Mouse (Mus musculus): ENCODE measurements around the gene Junb. TPM values are rescaled to one million over a fixed set of nuclear protein-coding genes. Genes with fewer than 3 reads are reported as not detected.

Gene Junb
- total RNA-seq, 2 experiments from 2014 or later, result 12.5 to 13.5 TPM

DNA sequence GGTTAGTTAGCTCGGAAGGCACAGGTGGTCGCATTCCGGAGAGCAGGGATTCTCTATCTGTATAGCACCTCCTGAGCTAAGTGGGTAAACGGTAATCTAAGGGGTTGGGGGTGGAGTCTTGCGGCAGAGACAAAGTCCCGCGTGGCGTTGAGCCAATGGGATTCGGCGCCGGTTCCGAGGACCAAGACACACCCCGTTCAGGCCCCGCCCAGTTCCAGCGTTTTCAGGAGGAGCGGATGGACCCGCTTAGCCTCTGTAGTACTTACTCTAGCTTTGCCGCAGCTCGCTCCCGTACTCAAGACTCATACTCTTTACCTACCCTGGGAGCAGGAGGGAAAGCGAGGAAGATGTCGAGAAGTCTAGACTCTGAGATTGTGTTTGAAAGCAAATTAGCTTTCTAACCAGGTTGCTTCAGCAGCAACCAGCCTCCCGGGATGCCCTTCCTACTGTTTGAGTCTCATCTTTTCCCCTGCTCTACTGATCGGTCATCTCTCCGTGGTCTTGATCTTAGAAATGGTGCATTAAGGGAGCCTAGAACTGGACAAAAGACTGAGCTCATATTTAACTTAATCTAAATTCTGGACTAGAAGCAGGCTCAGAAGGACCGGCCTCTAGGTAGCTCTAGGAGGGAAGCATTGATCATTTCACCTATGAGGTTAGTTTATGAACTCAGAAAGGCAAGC is 33.9 kb downstream of the Junb start:
- intact Hi-C loops (cut with DNase I), result no loop called here
- DNase-seq, result peak; percentile 55

DNA sequence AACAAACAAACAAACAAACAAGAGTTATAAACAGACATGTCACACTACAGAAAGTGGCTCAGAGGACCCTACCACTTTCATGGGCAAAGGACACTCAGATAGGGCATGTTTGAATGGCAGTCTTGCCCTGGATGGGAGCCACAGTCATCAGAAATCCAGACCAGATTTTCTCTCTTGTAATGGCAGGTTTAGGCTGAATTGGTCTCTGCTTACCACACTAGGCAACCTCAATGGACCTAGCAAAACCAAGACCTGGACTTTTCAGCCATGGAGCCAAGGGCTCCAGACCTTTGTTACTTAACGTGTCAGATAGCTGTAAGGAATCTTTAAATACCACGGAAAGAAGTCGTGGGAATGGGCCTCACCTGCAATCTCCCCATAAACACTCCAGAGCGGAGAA is 34.8 kb downstream of the Junb start:
- DNase-seq, result no peak
- intact Hi-C loops (cut with DNase I), result no loop called here

DNA sequence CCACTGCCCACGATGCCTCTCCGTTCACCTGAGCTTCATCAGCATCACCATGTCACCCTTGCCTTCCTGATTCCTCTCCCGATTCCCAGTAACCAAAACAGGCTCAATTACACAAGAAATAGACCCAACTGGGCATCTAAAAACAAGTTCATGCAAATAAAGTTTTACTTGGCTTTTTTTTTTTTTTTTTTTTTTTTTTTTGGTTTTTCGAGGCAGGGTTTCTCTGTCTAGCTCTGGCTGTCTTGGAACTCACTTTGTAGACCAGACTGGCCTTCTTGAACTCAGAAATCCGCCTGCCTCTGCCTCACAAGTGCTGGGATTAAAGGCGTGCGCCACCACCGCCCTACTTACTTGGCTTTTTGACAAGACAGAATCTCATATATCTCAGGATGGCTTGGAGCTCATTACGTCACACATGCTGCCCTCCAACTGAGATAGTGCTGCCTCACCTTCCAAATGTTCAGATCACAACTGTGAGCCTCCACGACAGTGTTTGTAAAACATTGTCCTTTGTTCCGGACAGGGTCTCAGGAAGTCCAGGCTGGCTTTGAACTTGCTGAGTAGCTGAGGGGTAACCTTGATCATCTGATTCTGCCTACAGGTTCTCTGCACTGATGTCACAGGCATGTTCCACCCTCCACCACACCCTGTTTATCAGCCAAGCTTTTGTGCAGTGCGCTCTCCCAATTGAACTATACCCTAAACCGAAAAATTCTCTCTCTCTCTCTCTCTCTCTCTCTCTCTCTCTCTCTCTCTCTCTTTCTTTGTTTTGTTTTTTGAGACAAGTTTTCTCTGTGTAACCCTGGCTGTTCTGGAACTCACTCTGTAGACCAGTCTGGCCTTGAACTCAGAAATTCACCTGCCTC is 40.7 kb downstream of the Junb start:
- no peak for DNase-seq
- intact Hi-C loops (cut with DNase I), result no loop called here

DNA sequence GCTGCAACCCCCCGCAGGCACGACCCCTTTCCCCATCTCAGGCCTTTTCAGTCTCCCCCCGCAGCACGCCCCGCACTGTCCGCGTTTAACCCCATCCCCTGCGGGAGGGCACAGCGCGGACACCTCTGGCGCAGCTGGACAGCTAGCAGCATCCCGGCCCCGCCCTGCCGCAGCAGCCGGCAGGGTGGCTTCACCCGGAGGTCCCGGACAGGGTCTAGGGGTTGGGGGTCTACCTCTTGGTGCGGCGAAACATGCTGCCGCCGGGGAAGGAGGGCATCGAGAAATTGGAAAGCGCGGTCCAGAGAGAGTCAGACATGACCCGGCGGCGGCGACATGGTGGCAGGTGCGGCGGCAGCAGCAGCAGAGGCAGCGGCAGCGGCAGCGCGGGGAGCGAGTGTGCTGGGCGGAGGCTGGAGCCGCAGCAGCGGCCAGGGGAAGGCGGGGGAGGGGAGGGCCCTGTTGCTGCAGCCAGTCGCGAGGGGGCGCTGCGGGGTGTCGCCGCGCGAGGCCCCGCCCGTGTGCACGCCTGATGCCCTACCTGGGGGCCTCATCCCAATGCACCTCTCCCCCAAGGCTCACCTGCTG is 41.5 kb downstream of the Junb start, which contains the start of gene Mast1:
Gene Mast1, minus strand, starts transcription at position 398 of the 585 bp plus-strand sequence.
- intact Hi-C loops (cut with DNase I), result no loop called here

DNA sequence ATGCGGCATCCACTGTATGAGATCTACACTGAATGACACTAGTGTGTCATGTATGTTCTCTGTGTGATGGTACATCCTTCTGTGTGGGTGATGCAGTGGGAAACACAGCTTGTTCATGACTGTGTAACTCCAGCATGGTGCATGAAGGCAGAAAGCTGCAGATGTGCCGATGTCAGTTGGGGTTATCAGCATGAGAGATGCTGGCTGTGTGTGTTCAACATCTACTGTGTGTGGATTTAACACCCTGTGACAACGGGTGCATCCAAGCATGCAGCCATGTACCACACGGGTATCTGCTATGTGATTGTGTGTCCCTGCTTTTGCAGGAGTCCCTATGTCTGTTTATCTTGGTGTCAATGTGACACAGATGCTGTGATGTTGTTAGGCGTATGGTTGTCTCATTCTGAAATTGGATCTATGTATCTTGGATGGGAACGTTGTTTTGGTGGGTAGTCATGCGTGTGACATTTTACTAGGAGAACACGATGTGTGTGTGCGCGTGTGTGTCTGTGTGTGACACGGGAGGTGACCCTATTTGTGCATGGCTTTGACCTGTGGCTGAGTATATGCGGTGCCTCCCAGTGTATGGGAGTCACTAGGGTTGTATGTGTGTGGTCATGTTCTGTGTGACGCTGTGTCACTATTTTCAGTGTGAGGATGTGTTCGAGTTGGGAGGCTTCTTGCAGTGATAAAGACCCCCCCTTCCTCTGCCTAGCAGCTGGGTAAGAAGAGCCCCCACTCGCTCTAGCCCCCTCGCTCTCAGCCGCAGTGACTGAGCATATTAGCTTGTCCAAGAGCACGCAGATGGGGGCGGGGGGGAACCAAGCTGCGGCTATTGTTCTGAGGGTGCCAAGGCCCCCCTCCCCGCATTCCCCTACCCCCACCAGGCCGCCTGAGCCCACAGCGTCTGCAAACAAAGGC is 42.2 kb downstream of the Junb start:
- no peak for DNase-seq

More for the DNA sequence above, 41.5 kb downstream of the Junb start, which contains the start of gene Mast1:
- DNase-seq, result peak; percentile 87

DNA sequence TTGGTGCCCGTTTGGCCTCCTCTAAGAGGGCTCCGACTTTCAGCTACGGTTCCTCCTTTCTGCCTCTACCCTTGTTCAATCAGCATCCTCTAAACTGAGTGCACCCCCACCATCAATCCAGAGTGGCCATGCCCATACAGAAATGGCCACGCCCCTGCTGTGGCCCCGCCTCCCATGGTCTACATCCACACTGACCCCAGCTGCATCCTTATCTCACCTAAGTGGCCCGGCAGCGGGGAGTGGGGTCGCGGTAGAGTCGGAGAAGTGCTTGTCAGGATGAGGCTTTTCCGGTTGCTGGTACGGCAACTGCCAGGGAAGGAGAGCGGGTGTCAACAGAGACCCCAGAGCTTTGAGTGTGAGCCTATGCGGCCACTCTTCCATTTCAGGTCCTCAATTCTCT is 43.0 kb downstream of the Junb start:
- intact Hi-C loops (cut with DNase I), result no loop called here
- no peak for DNase-seq

More for the DNA sequence above, 42.2 kb downstream of the Junb start:
- intact Hi-C loops (cut with DNase I), result no loop called here

DNA sequence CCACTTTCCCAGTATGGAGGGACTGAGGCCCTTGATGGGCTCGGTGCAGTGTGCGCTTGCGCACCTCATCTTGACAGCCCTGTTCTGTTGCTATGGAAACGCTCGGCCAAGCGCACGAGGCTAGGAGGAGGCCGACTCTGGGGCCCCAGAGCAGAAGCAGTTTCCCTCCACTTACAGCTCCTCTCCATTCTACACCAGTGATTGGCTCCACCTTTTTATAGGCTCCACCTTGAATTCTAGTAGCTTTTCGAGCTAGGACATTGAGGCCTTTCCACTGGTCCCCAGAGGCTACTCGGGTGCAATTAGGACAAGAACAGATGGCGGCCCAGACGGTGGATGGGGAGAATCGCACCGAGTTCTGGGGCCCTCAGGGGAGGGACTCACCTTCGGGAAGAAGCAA is 43.7 kb downstream of the Junb start:
- intact Hi-C loops (cut with DNase I), result no loop called here
- peak; percentile 83 for DNase-seq

DNA sequence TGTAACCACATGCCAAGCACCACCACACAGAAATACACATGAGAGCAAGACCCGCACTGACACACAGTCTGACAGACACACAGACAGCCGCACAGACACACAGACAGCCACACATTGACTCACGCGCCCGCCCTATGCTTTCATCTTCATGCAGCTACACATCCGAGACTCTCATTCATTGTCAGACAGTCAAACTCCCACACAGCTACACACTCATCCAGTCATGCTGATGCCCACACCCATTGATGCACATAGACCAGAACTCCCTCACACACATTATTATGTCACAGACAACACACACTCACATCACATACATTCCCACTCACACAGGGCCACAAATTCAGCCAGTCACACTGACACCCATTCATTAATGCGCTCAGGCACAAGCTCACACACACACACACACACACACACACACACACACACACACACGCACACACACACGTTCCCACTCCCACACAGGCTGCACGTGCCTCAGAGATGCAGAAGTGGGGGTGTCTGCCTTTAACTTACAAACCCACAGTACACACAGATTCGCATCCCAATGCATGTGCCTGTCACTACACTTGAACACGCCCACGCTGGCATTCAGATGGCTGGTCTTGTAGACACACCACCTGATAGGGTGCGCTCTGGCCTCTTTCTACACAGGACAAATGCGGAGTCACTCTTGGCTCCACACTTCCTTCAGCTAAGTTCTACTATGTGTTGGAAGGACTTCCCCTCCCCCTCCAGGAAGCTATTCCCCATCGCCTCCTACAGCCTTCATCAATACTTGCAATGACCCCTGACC is 44.6 kb downstream of the Junb start:
- DNase-seq, result no peak
- intact Hi-C loops (cut with DNase I), result no loop called here

DNA sequence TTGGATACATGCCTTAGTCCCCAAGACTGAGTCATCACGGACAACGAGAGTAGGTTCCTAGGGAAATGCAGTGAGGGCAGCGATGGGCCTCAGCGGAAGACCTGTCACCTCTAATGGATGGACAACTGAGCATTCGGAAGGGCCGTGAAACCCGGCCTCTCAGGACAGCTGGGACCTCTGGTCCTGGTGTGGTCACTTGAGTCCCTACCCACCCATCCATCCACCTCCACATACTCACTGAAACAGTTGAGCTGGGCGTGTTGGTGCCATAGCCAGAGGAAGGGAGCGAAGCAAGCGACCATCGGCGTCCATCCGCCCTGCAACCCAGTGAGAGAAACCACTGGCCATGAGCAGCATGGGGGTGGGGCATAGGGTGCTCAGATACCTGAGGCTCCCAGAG is 47.9 kb downstream of the Junb start:
- intact Hi-C loops (cut with DNase I), result no loop called here
- no peak for DNase-seq

DNA sequence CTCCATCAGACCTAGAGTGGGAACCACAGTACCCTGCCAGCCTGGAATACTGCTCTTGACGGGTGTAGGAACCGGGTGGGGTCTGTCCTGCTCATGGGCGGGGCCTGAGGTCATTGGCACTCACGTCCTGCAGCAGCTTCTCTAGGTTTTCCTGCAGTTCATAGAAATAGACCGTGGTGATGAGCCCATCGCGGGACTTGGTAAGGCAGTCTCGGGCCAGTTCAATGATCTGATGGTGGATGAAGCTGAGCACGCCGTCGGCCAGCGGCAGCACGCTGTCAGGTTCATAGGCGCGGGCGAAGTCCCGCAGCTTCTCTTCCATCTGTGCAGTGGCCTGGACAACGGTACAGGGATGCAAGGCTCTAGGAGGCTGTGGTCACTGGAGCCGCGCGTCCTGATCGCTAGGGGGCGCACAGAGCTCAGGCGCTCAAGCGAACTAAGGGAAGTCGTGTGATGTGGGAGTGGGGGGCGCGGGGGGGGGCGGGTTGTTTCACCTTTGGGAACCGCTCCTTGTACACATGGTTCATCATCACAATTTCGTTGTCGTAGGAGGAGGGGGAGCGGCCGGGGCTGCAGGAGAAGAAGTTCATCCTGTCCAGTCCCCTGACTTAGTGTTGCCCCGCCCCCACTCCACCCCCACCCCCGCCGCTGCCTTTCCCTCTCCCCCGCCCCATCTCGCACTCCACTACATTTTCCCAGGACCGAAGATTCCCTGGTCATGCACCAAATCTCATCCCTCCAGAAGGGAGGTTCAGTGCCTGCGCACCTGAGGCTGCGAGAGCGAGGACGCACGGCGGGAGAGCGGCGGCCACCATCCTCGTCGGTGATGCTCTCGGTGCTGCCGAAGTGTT is 49.8 kb downstream of the Junb start:
- intact Hi-C loops (cut with DNase I), result no loop called here
- DNase-seq, result peak; percentile 82

DNA sequence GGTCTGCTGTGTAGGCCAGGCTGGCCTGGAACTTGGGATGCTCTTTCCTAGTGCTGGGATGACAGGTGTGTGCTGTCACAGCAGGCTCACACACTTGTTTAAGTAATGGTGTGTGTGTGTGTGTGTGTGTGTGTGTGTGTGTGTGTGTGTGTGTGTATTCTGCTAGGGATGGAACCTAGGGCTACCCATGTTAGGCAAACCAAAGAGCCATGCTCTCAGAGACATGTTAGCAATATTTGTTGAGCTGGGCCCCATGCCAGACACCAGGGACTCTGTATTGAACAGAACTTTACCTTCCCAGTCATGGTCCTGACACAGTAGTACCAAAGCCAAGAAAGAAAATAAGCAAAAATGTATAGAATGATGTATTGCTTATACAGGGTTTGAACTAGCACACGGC is 51.0 kb downstream of the Junb start:
- no peak for DNase-seq
- intact Hi-C loops (cut with DNase I), result no loop called here

DNA sequence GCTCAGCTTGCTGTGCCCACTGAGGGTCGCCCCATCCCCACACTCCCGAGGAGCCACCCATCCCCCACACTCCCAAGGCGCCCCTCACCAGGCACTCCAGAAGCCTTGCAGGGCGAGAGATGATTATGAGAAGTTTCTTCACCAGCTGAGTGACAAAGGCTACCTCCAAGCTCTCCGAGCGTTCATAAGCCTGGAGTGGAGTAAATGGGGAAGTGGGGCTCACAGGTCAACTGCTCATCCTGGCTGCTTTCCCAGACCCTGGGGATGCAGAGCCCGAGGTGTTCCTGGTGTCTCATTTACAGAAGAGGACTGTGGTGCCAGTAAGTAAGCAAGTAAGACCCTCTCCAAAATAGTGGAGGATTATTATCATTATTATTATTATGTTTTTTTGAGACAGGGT is 53.0 kb downstream of the Junb start:
- no peak for DNase-seq
- intact Hi-C loops (cut with DNase I), result no loop called here

Small RNA genes lying within 50 kb of the gene (microRNA-seq; reads per million reads assigned to microRNA genes)
- 5.1 reads per million, percentile 11 among the genes with 10 or more reads in this experiment for gene Gm24197

Other genes starting within 250 kb of the Junb start
- 100 to 1,000 TPM; 674 to 782 TPM for gene Nfix, start 178.4 kb downstream of the Junb start, total RNA-seq (2021)
- gene Dand5, start 155.9 kb downstream of the Junb start, total RNA-seq (2021), result 1 to 10 TPM; 4.9 to 5.5 TPM
- 10 to 100 TPM; 18.4 to 18.9 TPM for gene Gadd45gip1, start 147.2 kb downstream of the Junb start, total RNA-seq (2021)
- 10 to 100 TPM; 44.1 to 49.7 TPM for gene Rad23a, start 138.1 kb downstream of the Junb start, total RNA-seq (2021)
- 100 to 1,000 TPM; 528 to 548 TPM for gene Calr, start 131.8 kb downstream of the Junb start, total RNA-seq (2021)
- gene Farsa, start 121.7 kb downstream of the Junb start, total RNA-seq (2021), result 10 to 100 TPM; 86.2 to 90.4 TPM
- gene Syce2, start 106.6 kb downstream of the Junb start, total RNA-seq (2021), result 10 to 100 TPM; 42.0 to 42.4 TPM
- gene Gcdh, start 84.8 kb downstream of the Junb start, total RNA-seq (2021), result 10 to 100 TPM; 30.8 to 32.7 TPM
- under 1 TPM in 1 of 2 experiments, not detected in 1; 0.24 TPM for gene Klf1, start 76.8 kb downstream of the Junb start, total RNA-seq (2021)
- gene Dnase2a, start 70.2 kb downstream of the Junb start, total RNA-seq (2021), result 1 to 10 TPM; 2.8 to 4.1 TPM
- 100 to 1,000 TPM; 195 to 210 TPM for gene Mast1, start 41.4 kb downstream of the Junb start, total RNA-seq (2021)
- 1 to 10 TPM; 6.7 to 8.3 TPM for gene Rtbdn, start 31.7 kb downstream of the Junb start, total RNA-seq (2021)
- not detected for gene Gm49661, start 9.3 kb downstream of the Junb start, total RNA-seq (2021)
- 100 to 1,000 TPM; 665 to 681 TPM for gene Prdx2, start 9.1 kb downstream of the Junb start, total RNA-seq (2021)
- 10 to 100 TPM; 41.1 to 42.1 TPM for gene Rnaseh2a, start 9.0 kb downstream of the Junb start, total RNA-seq (2021)
- 10 to 100 TPM; 28.3 to 32.5 TPM for gene Hook2, start 11.9 kb upstream of the Junb start, total RNA-seq (2021)
- gene Best2, start 35.8 kb upstream of the Junb start, total RNA-seq (2021), result not detected
- gene Asna1, start 46.6 kb upstream of the Junb start, total RNA-seq (2021), result 100 to 1,000 TPM; 106 to 107 TPM
- 100 to 1,000 TPM; 158 to 163 TPM for gene Trir, start 48.1 kb upstream of the Junb start, total RNA-seq (2021)
- 100 to 1,000 TPM; 163 to 179 TPM for gene Tnpo2, start 58.2 kb upstream of the Junb start, total RNA-seq (2021)
- 10 to 100 TPM; 79.0 to 80.0 TPM for gene Fbxw9, start 81.3 kb upstream of the Junb start, total RNA-seq (2021)
- gene Gm5741, start 89.3 kb upstream of the Junb start, total RNA-seq (2021), result not detected
- gene Dhps, start 93.0 kb upstream of the Junb start, total RNA-seq (2021), result 10 to 100 TPM; 79.9 to 82.3 TPM
- 10 to 100 TPM; 60.9 to 61.2 TPM for gene Wdr83os, start 102.0 kb upstream of the Junb start, total RNA-seq (2021)
- 10 to 100 TPM; 21.4 to 21.7 TPM for gene Wdr83, start 102.6 kb upstream of the Junb start, total RNA-seq (2021)
- 10 to 100 TPM; 25.2 to 26.5 TPM for gene Man2b1, start 104.6 kb upstream of the Junb start, total RNA-seq (2021)
- gene Zfp791, start 144.4 kb upstream of the Junb start, total RNA-seq (2021), result 1 to 10 TPM; 6.5 to 6.8 TPM
- gene Cks1brt, start 173.2 kb upstream of the Junb start, total RNA-seq (2021), result not detected
- not detected for gene Olfr371, start 247.3 kb upstream of the Junb start, total RNA-seq (2021)